Mouse (Mus musculus) spleen, adult 2 months (tissue): Measurements from ENCODE around the gene Eral1.

Source experiments
- CTCF ChIP-seq: fragments of 200-500 bp; IDR thresholded peaks from 2 replicates; pipeline ENCODE4 v1.5.1; 2011; ENCODE audit warnings: mild to moderate bottlenecking, inconsistent platforms; ENCODE audit not compliant: insufficient read depth, insufficient read length, insufficient replicate concordance; ENCODE audit errors: extremely low read depth
- POLR2A ChIP-seq: fragments of 200-500 bp; IDR thresholded peaks from 2 replicates; pipeline ENCODE4 v1.6.1; 2011; ENCODE audit warnings: low read depth, low read length, inconsistent platforms

DNA sequence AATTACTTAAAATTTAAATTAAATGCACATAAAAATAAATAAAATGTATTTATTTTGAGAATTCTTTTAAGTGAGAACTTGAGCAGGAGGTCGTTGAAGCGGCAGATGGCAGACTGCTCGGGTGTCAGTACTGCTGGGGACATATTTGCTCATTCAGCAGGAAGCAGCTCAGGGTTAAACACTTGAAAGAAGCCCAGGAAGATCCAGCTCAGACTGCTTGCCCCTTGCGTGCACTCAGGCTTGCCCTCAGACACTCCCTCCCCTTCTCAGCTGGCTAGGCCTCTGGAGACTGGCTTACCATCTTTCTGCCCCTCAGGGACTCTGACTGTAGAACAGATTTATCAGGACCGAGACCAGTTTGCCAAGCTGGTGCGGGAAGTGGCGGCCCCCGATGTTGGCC is 23.2 kb downstream of the Eral1 start:
- TF ChIP-seq POLR2A (no peak), CTCF (no peak)
